Mouse (Mus musculus) stomach, embryonic 16.5 days (tissue): ENCODE data around the gene Hist1h2ab. TPM values are rescaled to one million over a fixed set of nuclear protein-coding genes. Genes with fewer than 3 reads are reported as not detected.
"Not testable (repeated sequence)": the region's sequence is repeated elsewhere in the genome, so short reads cannot be mapped to it uniquely, and the experiment has no call there.

ENCODE experiments used
- ATAC-seq: fragments of 200-750 bp; cut with Nextera tagmentation; 2 replicates; pipeline ENCODE4 v1.8.0; 2017; ENCODE audit warnings: moderate number of reproducible peaks, moderate TSS enrichment; ENCODE audit not compliant: insufficient read depth, low FRiP score
- H3K27ac ChIP-seq: fragments of 300-500 bp; sonication (generic); 2 replicates; pipeline ENCODE4 v1.5.1; 2014; ENCODE audit warnings: low read length
- H3K27me3 ChIP-seq: fragments of 300-500 bp; sonication (generic); 2 replicates; pipeline ENCODE4 v1.6.1; 2014; ENCODE audit warnings: low read length, control low read depth, mixed read lengths; ENCODE audit not compliant: control insufficient read depth, insufficient read depth
- H3K36me3 ChIP-seq: fragments of 300-500 bp; sonication (generic); 2 replicates; pipeline ENCODE4 v1.6.1; 2014; ENCODE audit warnings: low read length; ENCODE audit not compliant: control insufficient read depth, insufficient read depth
- H3K4me1 ChIP-seq: fragments of 300-500 bp; sonication (generic); 2 replicates; pipeline ENCODE4 v1.6.1; 2014; ENCODE audit warnings: low read length, control low read depth, mixed read lengths; ENCODE audit not compliant: control insufficient read depth, insufficient read depth
- H3K4me2 ChIP-seq: fragments of 300-500 bp; sonication (generic); 2 replicates; pipeline ENCODE4 v1.6.1; 2014; ENCODE audit warnings: low read depth, low read length, mixed read lengths
- H3K4me3 ChIP-seq: fragments of 300-500 bp; sonication (generic); replicated peaks from 2 replicates; pipeline ENCODE4 v1.5.1; 2014; ENCODE audit warnings: mild to moderate bottlenecking, low read length
- H3K9ac ChIP-seq: fragments of 300-500 bp; sonication (generic); 2 replicates; pipeline ENCODE4 v1.6.1; 2014; ENCODE audit warnings: low read length
- H3K9me3 ChIP-seq: fragments of 300-500 bp; sonication (generic); replicated peaks from 2 replicates; pipeline ENCODE4 v1.6.1; 2016; ENCODE audit warnings: low read length, control low read depth; ENCODE audit not compliant: control insufficient read depth
- WGBS: fragments of 180-500 bp; shearing (Covaris S2); extraction: QIAGEN DNeasy Blood & Tissue Kit; methylation state at CpG from one replicate; pipeline ENCODE4 v1.1.7; 2014; 5-methylcytosine and 5-hydroxymethylcytosine counted together
- polyA plus RNA-seq: library from polyadenylated mRNA; unstranded; fragments of >200 nt; fragmentation: Nextera tagmentation; extraction: Ambion mirVana; gene quantifications from 2 replicates; pipeline ENCODE4 v1.2.1, GENCODE M21; 2015

Gene Hist1h2ab
- polyA plus RNA-seq, 1 experiment from 2014 or later = 26.2 TPM

GRCm38 (mm10) chr13:23749563-23750121 lies 1.3 kb upstream of the Hist1h2ab start:
- Histone ChIP-seq H3K4me3 (no peak overlapping the region), H3K27ac (no peak overlapping the region), H3K4me2 (no peak overlapping the region), H3K27me3 (no peaks in the 10 kb centered on the region), H3K4me1 (peaks cover 12% of the 10 kb centered on the region), H3K9me3 (no peaks in the 10 kb centered on the region), H3K9ac (no peak overlapping the region), H3K36me3 (no peaks in the 10 kb centered on the region)
- no peak for ATAC-seq
- WGBS = 83% methylated on average over 5 of the region's 5 CpGs

GRCm38 (mm10) chr13:23751478-23751956 lies 591 bp downstream of the Hist1h2ab start:
- H3K4me3 ChIP-seq = peak overlapping the region; percentile 47
- H3K27me3 ChIP-seq = no peaks in the 10 kb centered on the region
- H3K4me2 ChIP-seq = peak overlapping the region; percentile 61
- H3K9me3 ChIP-seq = no peaks in the 10 kb centered on the region
- under 1% methylated on average over 11 of the region's 11 CpGs for WGBS
- H3K36me3 ChIP-seq = no peaks in the 10 kb centered on the region
- H3K27ac ChIP-seq = peak overlapping the region; percentile 96
- ATAC-seq = no peak
- H3K4me1 ChIP-seq = peaks cover 12% of the 10 kb centered on the region
- H3K9ac ChIP-seq = peak overlapping the region; percentile 71

- ATAC-seq = peak; percentile 88
- H3K9me3 ChIP-seq = not testable (repeated sequence)
These were observed 1.3 kb downstream of the Hist1h2ab start, which contains the start of gene Hist1h3b for GRCm38 (mm10) chr13:23752067-23752741. Hist1h3b (plus strand) TSS chr13:23752267.

DNA sequence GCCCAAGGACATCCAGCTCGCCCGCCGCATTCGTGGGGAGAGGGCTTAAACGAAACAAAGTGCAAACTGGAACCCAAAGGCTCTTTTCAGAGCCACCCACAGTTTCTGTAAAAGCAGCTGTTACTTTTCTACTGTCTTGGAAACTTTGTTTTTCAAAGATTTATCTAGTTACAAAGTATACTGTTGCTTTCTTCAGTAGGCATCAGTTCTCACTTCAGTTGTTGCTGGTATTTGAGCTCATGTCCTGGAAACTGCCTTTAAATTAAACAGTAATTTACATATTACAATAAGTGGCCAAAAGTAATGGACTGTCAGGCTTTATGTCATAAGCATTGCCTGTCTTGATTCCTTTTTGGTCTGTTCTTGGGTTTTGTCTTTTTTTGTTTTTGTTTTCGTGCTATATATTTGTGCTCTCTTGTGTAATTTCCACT lies 1.8 kb downstream of the Hist1h2ab start:
- peaks cover 11% of the 10 kb centered on the region for H3K4me1 ChIP-seq
- peak overlapping the region; percentile 78 for H3K27ac ChIP-seq
- 3% methylated on average over 6 of the region's 6 CpGs for WGBS
- no peaks in the 10 kb centered on the region for H3K36me3 ChIP-seq
- no peak for ATAC-seq
- peak overlapping the region; percentile 52 for H3K4me2 ChIP-seq
- H3K9ac ChIP-seq = peak overlapping the region; percentile 61
- H3K27me3 ChIP-seq = no peaks in the 10 kb centered on the region
- H3K4me3 ChIP-seq = peak overlapping the region; percentile 41
- H3K9me3 ChIP-seq = no peaks in the 10 kb centered on the region

More at GRCm38 (mm10) chr13:23752067-23752741, 1.3 kb downstream of the Hist1h2ab start, which contains the start of gene Hist1h3b:
- under 1% methylated on average over 16 of the region's 47 CpGs for WGBS
- Histone ChIP-seq H3K27ac (peak within 1 kb of the TSS; percentile 96), H3K4me2 (peak within 1 kb of the TSS; percentile 61), H3K4me1 (peaks cover 10% of the 10 kb centered on the region), H3K9ac (peak within 1 kb of the TSS; percentile 71), H3K4me3 (peak within 1 kb of the TSS; percentile 47)
- not testable (repeated sequence) for H3K36me3 ChIP-seq, H3K27me3 ChIP-seq

GRCm38 (mm10) chr13:23753314-23754078 lies 2.6 kb downstream of the Hist1h2ab start:
- peaks cover 5% of the 10 kb centered on the region for H3K4me1 ChIP-seq
- no peaks in the 10 kb centered on the region for H3K36me3 ChIP-seq
- H3K4me3 ChIP-seq = no peak overlapping the region; the same call in 1 of the 2 replicates
- H3K9me3 ChIP-seq = no peaks in the 10 kb centered on the region
- no peak overlapping the region for H3K9ac ChIP-seq
- H3K27me3 ChIP-seq = no peaks in the 10 kb centered on the region
- peak overlapping the region; percentile 39 for H3K27ac ChIP-seq
- ATAC-seq = no peak
- H3K4me2 ChIP-seq = peak overlapping the region; percentile 52
- 47% methylated on average over 4 of the region's 4 CpGs for WGBS

- Histone ChIP-seq H3K9ac (no peak overlapping the region), H3K4me1 (peaks cover 5% of the 10 kb centered on the region), H3K27ac (no peak overlapping the region), H3K9me3 (no peaks in the 10 kb centered on the region), H3K27me3 (no peaks in the 10 kb centered on the region), H3K36me3 (no peaks in the 10 kb centered on the region), H3K4me2 (no peak overlapping the region), H3K4me3 (no peak overlapping the region)
- no peak for ATAC-seq
These were observed 4.1 kb downstream of the Hist1h2ab start for GRCm38 (mm10) chr13:23755000-23755399.

DNA sequence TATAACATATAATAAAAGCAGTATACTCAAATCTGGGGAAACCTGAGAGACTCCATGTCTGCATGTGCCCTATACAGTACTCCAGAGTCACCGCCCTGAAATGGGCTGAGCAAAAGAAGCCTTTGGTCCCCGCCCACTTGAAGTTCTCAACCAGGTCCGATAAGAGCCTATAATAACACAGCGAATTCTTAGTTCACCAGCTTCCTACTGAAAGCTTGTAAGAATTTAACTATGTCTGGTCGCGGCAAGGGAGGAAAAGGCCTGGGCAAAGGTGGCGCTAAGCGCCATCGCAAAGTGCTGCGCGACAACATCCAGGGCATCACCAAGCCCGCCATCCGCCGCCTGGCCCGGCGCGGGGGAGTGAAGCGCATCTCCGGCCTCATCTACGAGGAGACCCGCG lies 5.9 kb downstream of the Hist1h2ab start, which contains the start of gene Hist1h4b:
Hist1h4b (plus strand) TSS at position 224 of the 400 bp plus-strand sequence.
- ATAC-seq = peak; percentile 80
- Histone ChIP-seq H3K9ac (peak within 1 kb of the TSS; percentile 71), H3K27ac (peak within 1 kb of the TSS; percentile 91)

GRCm38 (mm10) chr13:23757211-23757773 lies 6.4 kb downstream of the Hist1h2ab start:
- Histone ChIP-seq H3K36me3 (no peaks in the 10 kb centered on the region), H3K9me3 (no peaks in the 10 kb centered on the region), H3K9ac (peak overlapping the region; percentile 71), H3K4me1 (peaks cover 5% of the 10 kb centered on the region), H3K4me2 (peak overlapping the region; percentile 74), H3K27ac (peak overlapping the region; percentile 91), H3K27me3 (no peaks in the 10 kb centered on the region), H3K4me3 (peak overlapping the region; percentile 47)
- WGBS = 2% methylated on average over 15 of the region's 23 CpGs
- ATAC-seq = no peak

More for the DNA sequence above, 5.9 kb downstream of the Hist1h2ab start, which contains the start of gene Hist1h4b:
- peaks cover 5% of the 10 kb centered on the region for H3K4me1 ChIP-seq
- no peaks in the 10 kb centered on the region for H3K9me3 ChIP-seq
- under 1% methylated on average over 19 of the region's 22 CpGs for WGBS
- peak within 1 kb of the TSS; percentile 74 for H3K4me2 ChIP-seq
- H3K36me3 ChIP-seq = no peaks in the 10 kb centered on the region
- no peaks in the 10 kb centered on the region for H3K27me3 ChIP-seq
- H3K4me3 ChIP-seq = peak within 1 kb of the TSS; percentile 47
